Mouse (Mus musculus) fat pad, adult 2 months (tissue): ENCODE data around the gene Gm21992.

Source experiments
- DNase-seq: peaks from one replicate; pipeline ENCODE4 v3.0.0-alpha.2; 2011; ENCODE audit warnings: low read depth, low spot score; ENCODE audit errors: extremely low read depth

Gm21992 gene

GRCm38 (mm10) chr19:4811063-4811908 lies at the start of gene Gm21992, which contains the start of gene Rbm14:
Gm21992 (minus strand) TSS chr19:4811612.
Rbm14 (minus strand) TSS chr19:4811634.
- peak; percentile 87 for DNase-seq

DNA sequence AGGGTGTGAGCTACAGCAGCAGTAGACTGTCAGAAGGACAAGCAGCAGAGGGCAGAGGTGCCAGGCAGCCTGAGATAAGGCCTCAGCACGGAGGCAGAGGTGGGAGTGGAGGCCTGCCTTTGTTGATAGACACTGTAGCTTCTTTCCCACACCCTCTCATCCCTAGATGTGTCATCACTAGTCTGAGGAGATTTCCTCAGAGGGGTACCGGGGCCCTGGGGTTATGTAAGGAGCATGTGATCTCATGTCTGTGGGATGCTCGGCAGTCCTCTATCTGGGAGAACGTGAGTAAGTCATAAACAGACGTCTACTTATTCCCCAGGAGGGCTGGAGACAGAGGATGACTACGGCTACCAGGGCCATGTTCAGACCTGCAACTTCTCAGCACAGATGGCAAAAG lies 47.7 kb upstream of the Gm21992 start:
- DNase-seq = no peak

GRCm38 (mm10) chr19:4855951-4856350 lies 44.5 kb upstream of the Gm21992 start:
- no peak for DNase-seq

GRCm38 (mm10) chr19:4855470-4855820 lies 44.0 kb upstream of the Gm21992 start:
- DNase-seq = no peak

DNA sequence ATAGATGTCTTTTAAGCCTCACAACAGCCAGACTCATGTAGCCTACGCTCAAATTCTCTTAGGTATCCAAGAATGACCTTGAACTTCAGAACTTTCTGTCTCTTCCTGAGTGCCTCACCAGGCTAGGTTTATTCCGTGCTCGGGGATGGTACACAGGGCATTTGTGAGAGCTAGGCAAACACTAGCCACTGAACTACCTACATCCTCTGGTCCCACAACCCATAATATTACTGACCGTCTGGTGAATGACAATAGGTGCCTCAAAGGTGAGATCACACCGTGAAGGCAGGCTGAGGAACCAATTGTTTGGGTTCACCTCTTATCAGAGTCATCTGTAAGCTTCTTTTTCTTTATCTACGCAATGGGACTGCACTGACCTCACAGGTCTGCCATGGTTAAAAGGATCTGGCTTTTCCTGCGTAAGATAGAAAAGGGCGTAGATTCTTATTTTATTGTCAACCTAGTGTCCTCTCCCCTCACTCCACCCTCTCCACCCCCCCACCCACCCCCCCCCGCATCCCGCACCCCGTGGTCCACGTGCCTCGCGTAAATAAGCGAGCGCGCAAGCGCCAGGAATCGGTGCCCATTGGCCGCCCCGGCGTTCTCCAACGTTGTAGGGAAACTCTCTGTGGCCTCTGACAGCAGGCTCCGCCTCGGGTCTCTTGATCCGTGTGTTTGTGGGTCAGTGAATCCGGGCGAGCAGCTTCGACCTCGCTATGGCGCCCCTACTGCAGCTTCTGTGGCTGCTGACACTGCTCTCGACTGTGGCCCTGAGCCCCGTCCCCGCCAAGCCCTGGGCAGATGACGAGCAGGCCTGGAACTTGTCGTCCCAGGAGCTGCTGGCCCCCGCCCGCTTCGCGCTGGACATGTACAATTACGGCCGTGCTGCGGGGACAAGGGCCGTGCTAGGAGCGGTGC lies 43.4 kb upstream of the Gm21992 start, which contains the start of gene Ctsf:
TSS of gene Ctsf (plus strand) at position 579 of the 918 bp plus-strand sequence.
- no peak for DNase-seq

GRCm38 (mm10) chr19:4850281-4850680 lies 38.9 kb upstream of the Gm21992 start:
- DNase-seq = no peak

GRCm38 (mm10) chr19:4849800-4850199 lies 38.4 kb upstream of the Gm21992 start:
- no peak for DNase-seq

DNA sequence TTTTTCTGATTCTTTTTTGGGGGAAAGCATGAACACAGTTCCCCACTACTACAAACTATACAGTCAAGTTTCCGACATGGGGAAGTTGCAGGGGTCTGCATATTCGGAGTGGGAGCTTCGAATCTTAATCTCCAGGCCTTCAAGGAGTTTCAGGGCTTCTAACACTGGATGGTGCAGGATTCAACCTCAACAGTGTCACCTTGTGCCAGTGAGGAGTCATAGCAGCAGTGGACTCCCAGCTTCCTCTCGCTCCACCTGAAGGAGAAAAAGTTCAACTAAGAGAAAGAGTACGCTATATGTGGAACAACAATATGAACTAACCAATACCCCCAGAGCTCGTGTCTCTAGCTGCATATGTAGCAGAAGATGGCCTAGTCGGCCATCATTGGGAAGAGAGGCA lies 36.1 kb upstream of the Gm21992 start:
- no peak for DNase-seq

DNA sequence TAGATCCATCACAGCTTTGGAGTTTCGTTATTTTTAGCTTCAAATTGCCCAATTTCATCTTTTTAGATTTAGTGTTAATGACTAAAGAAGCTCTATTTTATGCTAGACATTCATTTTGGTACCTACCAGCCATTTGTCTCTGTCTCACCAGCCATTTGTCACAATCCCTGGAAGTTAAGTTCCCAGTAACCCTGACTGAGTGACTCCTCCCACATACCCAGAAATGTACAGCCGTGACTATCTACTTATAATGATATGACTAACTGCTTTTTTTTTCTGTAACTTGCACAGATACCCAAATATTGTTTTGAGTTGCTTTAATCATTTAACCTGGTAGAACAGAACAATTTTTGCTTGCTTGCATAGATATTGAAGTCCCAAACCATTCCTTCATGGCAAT lies 34.4 kb upstream of the Gm21992 start:
- no peak for DNase-seq

DNA sequence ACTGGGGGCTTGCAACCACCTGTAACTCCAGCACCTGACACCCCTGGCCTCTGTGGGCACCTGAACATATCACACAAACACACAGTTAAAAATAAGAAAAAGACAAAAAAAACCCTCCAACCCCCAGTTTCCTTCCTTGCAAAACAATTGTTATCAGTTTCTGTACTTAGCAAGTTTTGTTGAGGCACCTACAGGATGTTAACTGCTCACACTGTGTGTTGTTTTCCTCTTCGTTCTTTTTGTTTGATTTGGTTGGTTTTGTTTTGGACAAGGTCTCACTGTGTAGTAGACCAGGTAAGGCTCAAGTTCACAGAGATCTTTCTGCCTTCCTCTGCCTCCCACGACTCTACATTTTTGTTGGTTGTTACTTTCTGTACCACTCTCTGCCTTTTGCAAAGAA lies 31.2 kb upstream of the Gm21992 start:
- DNase-seq = no peak

- no peak for DNase-seq
These were observed 29.4 kb upstream of the Gm21992 start for GRCm38 (mm10) chr19:4840848-4841247.

- no peak for DNase-seq
These were observed 27.7 kb upstream of the Gm21992 start, which contains the start of the genes Ccs and Ccdc87 for GRCm38 (mm10) chr19:4839149-4839548. Ccs (minus strand) TSS chr19:4839332. Ccdc87 (plus strand) TSS chr19:4839366.

GRCm38 (mm10) chr19:4838526-4839140 lies 27.2 kb upstream of the Gm21992 start:
- no peak for DNase-seq

GRCm38 (mm10) chr19:4837049-4837448 lies 25.6 kb upstream of the Gm21992 start:
- DNase-seq = no peak

DNA sequence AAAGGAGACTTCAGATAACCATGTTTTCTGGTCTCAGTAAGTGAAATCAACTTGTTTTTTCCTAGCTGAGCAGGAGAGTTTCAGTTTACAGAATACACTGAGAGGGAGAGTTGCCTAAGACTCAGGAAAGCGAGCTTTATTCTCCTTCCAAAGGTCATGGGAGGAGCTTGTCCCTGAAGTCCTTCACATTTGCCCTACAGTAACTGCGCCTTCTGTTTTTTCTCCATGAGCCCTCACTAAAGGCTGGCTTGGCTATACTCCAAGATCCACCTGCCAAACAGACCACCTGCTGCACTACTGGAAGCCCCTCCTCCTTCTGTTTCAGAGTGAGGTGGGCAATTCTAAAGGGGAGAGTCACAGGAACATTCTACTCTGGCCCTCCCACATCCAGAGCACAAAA lies 24.7 kb upstream of the Gm21992 start:
- DNase-seq = no peak

DNA sequence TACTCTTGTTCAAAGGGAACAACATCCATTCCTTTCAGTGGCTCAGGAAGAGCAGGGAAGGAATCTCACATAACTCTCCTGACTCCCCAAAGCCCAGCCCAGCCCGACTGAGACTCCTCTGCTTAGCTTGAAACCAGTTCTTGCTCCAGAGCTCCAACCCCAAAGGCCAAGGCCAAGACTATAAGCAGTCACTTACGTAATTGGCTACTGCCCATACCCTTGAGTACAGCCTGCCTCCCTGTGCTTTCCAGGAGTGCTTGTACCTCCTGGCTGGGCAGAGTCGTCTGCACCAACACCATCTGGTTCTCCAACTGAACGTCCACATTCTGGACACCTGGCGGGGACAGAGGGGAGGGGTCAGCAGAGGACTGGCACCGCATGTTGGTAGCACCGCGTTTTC lies 22.6 kb upstream of the Gm21992 start:
- DNase-seq = no peak

DNA sequence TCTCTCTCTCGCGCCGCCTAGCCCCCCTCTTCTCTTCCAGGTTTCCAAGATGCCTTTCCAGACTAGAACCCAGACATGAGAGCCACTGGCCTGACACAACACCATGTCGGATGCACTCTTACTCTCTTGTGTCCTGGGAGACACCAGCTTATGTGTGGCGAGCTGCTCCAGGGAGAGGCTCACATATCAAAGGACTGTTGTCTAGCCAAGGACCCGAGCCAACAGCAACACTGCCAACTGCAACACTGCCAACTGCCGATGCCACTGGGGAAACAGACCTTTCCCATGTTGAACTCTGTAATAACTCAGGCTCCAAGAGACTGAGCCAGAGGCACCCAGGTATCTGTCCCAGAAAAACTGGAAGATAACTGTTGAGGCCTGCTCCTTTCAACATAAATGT lies 17.7 kb upstream of the Gm21992 start:
- no peak for DNase-seq

DNA sequence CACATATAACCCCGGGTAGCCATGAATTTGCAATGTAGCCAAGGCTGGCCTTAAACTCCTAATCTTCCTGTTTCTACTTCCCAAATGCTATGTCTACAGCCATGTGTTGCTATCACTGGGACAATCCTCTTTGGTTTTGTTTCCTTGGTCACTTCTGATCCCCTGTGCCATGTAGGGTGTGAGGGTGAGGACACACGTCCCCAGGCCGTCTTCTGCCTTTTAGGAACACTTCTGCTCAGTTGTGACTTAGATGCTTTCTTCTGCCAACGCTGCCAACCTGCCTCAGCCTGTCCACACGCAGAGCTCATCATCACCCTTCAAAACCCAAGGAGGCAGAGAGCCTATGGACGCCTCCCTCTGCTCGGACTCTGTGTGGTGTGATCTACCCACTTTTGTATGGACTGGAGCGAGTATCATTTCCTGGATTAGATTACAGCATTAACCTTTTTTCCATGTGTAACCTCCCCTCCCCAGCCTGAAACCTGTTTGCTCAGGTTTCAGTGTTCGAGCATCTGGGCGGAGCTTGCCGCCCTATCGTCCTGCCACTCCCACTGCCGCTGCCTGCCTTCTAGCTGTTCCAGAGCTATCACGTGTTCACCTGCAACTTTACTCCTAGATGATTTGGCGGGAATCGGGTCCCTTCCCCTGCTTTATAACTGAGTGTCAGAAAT lies 17.2 kb upstream of the Gm21992 start:
- no peak for DNase-seq

DNA sequence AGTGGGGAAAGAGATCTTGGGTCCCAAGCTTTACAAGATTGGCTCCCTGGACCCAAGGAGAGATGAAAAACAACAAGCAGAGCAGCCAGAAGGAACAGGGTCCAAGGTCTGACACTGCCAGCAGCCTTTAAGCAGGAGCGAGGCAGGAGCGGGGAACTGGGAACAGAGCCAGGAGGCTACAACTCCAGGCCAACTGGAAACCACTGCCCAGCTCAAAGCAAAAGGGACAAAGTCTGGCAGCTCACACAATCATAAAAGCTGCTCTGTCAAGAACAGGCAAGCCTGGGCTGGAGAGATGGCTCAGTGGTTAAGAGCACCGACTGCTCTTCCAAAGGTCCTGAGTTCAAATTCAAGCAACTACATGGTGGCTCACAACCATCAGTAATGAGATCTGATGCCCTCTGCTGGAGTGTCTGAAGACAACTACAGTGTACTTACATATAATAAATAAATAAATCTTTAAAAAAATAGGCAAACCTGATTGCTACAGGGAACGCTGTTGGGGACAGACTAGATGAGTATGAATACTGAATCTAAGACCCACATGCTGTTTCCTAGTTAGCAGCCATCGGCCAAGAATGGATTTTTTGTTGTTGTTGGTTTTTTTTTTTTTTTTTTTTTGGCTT lies 9.4 kb upstream of the Gm21992 start:
- peak; percentile 66 for DNase-seq

DNA sequence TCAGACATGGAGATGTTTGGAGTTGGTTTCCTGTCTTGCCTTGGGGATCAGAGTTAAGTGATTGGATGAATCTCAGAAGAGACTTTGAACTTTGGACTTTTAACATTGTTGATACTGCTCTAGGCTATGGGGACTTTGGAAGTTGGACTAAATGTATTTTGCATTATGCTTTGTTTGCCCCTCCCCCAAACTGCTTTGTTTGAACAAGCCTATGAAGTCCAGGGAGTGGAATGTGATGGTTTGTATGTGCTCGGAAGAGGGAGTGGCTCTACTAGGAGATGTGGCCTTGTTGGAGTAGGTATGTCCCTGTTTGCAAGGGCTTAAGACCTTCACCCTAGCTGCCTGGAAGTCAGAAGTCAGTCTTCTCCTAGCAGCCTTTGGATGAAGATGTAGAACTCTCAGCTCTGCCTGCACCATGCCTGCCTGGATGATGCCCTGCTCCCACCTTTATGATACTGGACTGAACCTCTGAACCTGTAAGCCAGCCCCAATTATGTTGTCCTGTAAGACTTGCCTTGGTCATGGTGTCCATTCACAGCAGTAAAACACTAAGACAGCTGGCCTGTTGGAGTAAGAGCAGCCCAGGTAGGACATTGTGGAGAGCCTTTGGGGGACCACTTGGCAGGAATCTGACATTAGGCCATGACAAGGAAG lies 5.9 kb upstream of the Gm21992 start:
- DNase-seq = no peak
